Comparison of ENCODE assay signal across 32 mouse cellular contexts in the genomic region with DNA sequence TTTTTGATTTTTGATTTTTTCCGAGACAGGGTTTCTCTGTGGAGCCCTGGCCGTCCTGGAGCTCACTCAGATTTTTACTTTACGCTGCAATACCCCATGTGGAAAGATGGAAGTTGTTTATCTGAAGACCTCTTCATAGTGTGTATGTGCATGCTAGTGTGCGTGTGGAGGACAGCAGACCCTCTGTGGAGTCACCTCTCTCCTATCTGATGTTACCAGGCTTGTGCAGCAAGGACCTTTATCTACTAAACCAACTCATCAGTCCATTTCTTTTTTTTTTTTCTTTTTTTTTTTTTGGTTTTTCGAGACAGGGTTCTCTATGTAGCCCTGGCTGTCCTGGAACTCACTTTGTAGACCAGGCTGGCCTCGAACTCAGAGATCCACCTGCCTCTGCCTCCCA. TPM values are rescaled to one million over a fixed set of nuclear protein-coding genes. Genes with fewer than 3 reads are reported as not detected.
DNase-seq lines count a peak whose midpoint lies in the region; ATAC-seq and TF ChIP-seq lines count a peak whose summit lies in the region.
"Had no signal": no experiment of that assay in that cellular context is flagged by ENCODE, and none has a peak within 500 bp of the region (broad histone marks: within the 10 kb centered on the region; RNA-seq: fewer than 3 reads in every experiment).

No protein-coding gene starts in this region.

- in situ Hi-C loops in CH12.LX (cut with MboI; ENCODE audit: low pct_ligation_motif_present, low pct_unique_long_range_greater_than_20kb, low sequenced_read_pairs) = no loop called here

- H3K9ac ChIP-seq in CH12.LX (ENCODE audit: insufficient read depth, low read depth) (no peak overlapping the region), MEL (ENCODE audit: control insufficient read depth, low read depth, low read length, poor library complexity, severe bottlenecking) (no peak overlapping the region)
- 0 out of 2 replicates have a peak overlapping the region, but pooled peaks have one; percentile 34 for H3K9ac ChIP-seq in liver, embryonic 13.5 days
- H3K9ac ChIP-seq in liver, embryonic 16.5 days (ENCODE audit: low read depth, low read length) = no peak overlapping the region
- H3K9ac ChIP-seq: forebrain, embryonic 13.5 days; heart, embryonic 12.5 days; heart, embryonic 15.5 days; hindbrain, embryonic 13.5 days had no signal

- TF ChIP-seq EP300 in CH12.LX (IDR thresholded peaks at IDR 0.05; ENCODE audit: low read length) (no peak), MEL (IDR thresholded peaks at IDR 0.05; ENCODE audit: low read depth in 1 of 2, low read length in 2 of 2) (peak in 1 of 2 experiments; percentile 10; a peak in 2 of 4 replicates)

- H3K9me3 ChIP-seq in CH12.LX (replicated peaks; ENCODE audit: low read length) = no peaks in the 10 kb centered on the region
- no peaks in the 10 kb centered on the region for H3K9me3 ChIP-seq in MEL (replicated peaks; ENCODE audit: insufficient read depth, low read length)
- H3K9me3 ChIP-seq in liver, embryonic 13.5 days (replicated peaks) = no peaks in the 10 kb centered on the region
- no peaks in the 10 kb centered on the region for H3K9me3 ChIP-seq in liver, embryonic 16.5 days (replicated peaks; ENCODE audit: control insufficient read depth, low read length)
- H3K9me3 ChIP-seq: forebrain, embryonic 10.5 days; forebrain, embryonic 13.5 days; heart, embryonic 12.5 days; heart, embryonic 15.5 days; hindbrain, embryonic 10.5 days; hindbrain, embryonic 13.5 days had no signal

- H3K79me2 ChIP-seq in CH12.LX (replicated peaks; ENCODE audit: control insufficient read depth, extremely low read depth, insufficient read depth, poor library complexity, severe bottlenecking) = peaks cover 12% of the 10 kb centered on the region
- peaks cover 14% of the 10 kb centered on the region for H3K79me2 ChIP-seq in MEL (ENCODE audit: control insufficient read depth, insufficient read depth, low read length, poor library complexity)

- no peak overlapping the region for H3K4me2 ChIP-seq in CH12.LX (ENCODE audit: insufficient read depth, low read depth, poor library complexity, severe bottlenecking)
- no peak overlapping the region for H3K4me2 ChIP-seq in liver, embryonic 13.5 days
- H3K4me2 ChIP-seq in liver, embryonic 16.5 days (ENCODE audit: low read depth, low read length) = no peak overlapping the region
- H3K4me2 ChIP-seq: forebrain, embryonic 13.5 days; heart, embryonic 12.5 days; heart, embryonic 15.5 days; hindbrain, embryonic 13.5 days had no signal

- 35% methylated on average over 6 of the region's 6 CpGs for WGBS in liver, embryonic 13.5 days (ENCODE audit: insufficient replicate concordance)
- 41% methylated on average over 6 of the region's 6 CpGs for WGBS in liver, embryonic 16.5 days (ENCODE audit: insufficient replicate concordance)

- peak; percentile 85 for ATAC-seq in liver, embryonic 13.5 days (ENCODE audit: low read depth)
- peak; percentile 67 for ATAC-seq in liver, embryonic 16.5 days (ENCODE audit: low read depth)
- ATAC-seq: forebrain, embryonic 13.5 days; forebrain, embryonic 16.5 days; hindbrain, embryonic 16.5 days; Patski had no signal

- intact Hi-C loops in gastrocnemius, postnatal 36 days (cut with DNase I) = no loop called here
- intact Hi-C loops in left cerebral cortex, postnatal 25 days (cut with DNase I) = no loop called here

- H3K4me1 ChIP-seq in CH12.LX (ENCODE audit: control insufficient read depth in 1 of 2, insufficient read depth in 2 of 2) (peaks cover 0 to 8% of the 10 kb centered on the region in 2 experiments; a peak in 1 of 4 replicates), MEL (ENCODE audit: control insufficient read depth in 1 of 2, insufficient read depth in 2 of 2, low read length in 2 of 2) (peaks cover 0 to 3% of the 10 kb centered on the region in 2 experiments; a peak in 1 of 4 replicates)
- H3K4me1 ChIP-seq in liver, embryonic 13.5 days (replicated peaks) = peaks cover 60% of the 10 kb centered on the region
- peaks cover 18% of the 10 kb centered on the region for H3K4me1 ChIP-seq in liver, embryonic 16.5 days (ENCODE audit: control insufficient read depth, low read depth, low read length)
- H3K4me1 ChIP-seq: forebrain, embryonic 10.5 days; forebrain, embryonic 13.5 days; heart, embryonic 12.5 days; hindbrain, embryonic 10.5 days; hindbrain, embryonic 13.5 days had no signal

- TF ChIP-seq POLR2A in CH12.LX (IDR thresholded peaks at IDR 0.05; ENCODE audit: low read depth, low read length) = no peak
- no peak for TF ChIP-seq POLR2A in MEL (IDR thresholded peaks at IDR 0.05; ENCODE audit: control insufficient read depth in 1 of 2, insufficient read depth in 1 of 2, low read depth in 1 of 2, low read length in 2 of 2, poor library complexity in 1 of 2)

- no peaks in the 10 kb centered on the region for H3K27me3 ChIP-seq in CH12.LX (replicated peaks)
- no peaks in the 10 kb centered on the region for H3K27me3 ChIP-seq in MEL (ENCODE audit: control insufficient read depth in 1 of 2, insufficient read depth in 2 of 2, low read length in 2 of 2)
- no peaks in the 10 kb centered on the region for H3K27me3 ChIP-seq in liver, embryonic 13.5 days
- H3K27me3 ChIP-seq in liver, embryonic 16.5 days (ENCODE audit: control insufficient read depth, insufficient read depth, low read depth, low read length) = no peaks in the 10 kb centered on the region
- H3K27me3 ChIP-seq: forebrain, embryonic 13.5 days; heart, embryonic 12.5 days; heart, embryonic 15.5 days; hindbrain, embryonic 13.5 days; Patski had no signal

- dilution Hi-C loops in CH12.LX (cut with MboI; ENCODE audit: extremely low pct_ligation_motif_present, extremely low pct_unique_long_range_greater_than_20kb, low sequenced_read_pairs) = no loop called here

- TF ChIP-seq RAD21 in CH12.LX (IDR thresholded peaks at IDR 0.05; ENCODE audit: low read depth, low read length) = no peak
- TF ChIP-seq RAD21 in MEL (IDR thresholded peaks at IDR 0.05; ENCODE audit: low read depth, low read length) = no peak

- no peak for TF ChIP-seq CTCF in CH12.LX (conservative IDR thresholded peaks at IDR 0.05 in 1 of 2, IDR thresholded peaks at IDR 0.05 in 1 of 2; ENCODE audit: low read depth in 2 of 2, low read length in 2 of 2)
- no peak for TF ChIP-seq CTCF in MEL (IDR thresholded peaks at IDR 0.05 in 2 of 3, conservative IDR thresholded peaks at IDR 0.05 in 1 of 3; ENCODE audit: control insufficient read depth in 1 of 3, insufficient read depth in 1 of 3, low read depth in 2 of 3, low read length in 3 of 3, poor library complexity in 1 of 3, severe bottlenecking in 1 of 3)

- no peak overlapping the region for H3K4me3 ChIP-seq in CH12.LX (replicated peaks in 1 of 3; ENCODE audit: low read depth in 2 of 3, low read length in 2 of 3, poor library complexity in 1 of 3)
- H3K4me3 ChIP-seq in MEL (ENCODE audit: control insufficient read depth in 1 of 2, insufficient read depth in 1 of 2, low read depth in 2 of 2, low read length in 2 of 2) = no peak overlapping the region
- H3K4me3 ChIP-seq in liver, embryonic 13.5 days (replicated peaks) = no peak overlapping the region
- H3K4me3 ChIP-seq in liver, embryonic 16.5 days (ENCODE audit: low read depth, low read length) = no peak overlapping the region
- H3K4me3 ChIP-seq: forebrain, embryonic 10.5 days; forebrain, embryonic 13.5 days; heart, embryonic 12.5 days; heart, embryonic 15.5 days; hindbrain, embryonic 10.5 days; hindbrain, embryonic 13.5 days had no signal

- H3K36me3 ChIP-seq in CH12.LX (replicated peaks in 1 of 2; ENCODE audit: control insufficient read depth in 1 of 2, insufficient read depth in 1 of 2, low read length in 1 of 2) (peaks cover 0 to 11% of the 10 kb centered on the region in 2 experiments), MEL (ENCODE audit: control insufficient read depth in 1 of 2, insufficient read depth in 2 of 2, low read length in 2 of 2) (peaks cover 3 to 10% of the 10 kb centered on the region in 2 experiments)
- peaks cover 7% of the 10 kb centered on the region; the same call in 1 of the 2 replicates for H3K36me3 ChIP-seq in liver, embryonic 13.5 days
- no peaks in the 10 kb centered on the region for H3K36me3 ChIP-seq in liver, embryonic 16.5 days (ENCODE audit: control insufficient read depth, insufficient read depth)
- H3K36me3 ChIP-seq: heart, embryonic 15.5 days; hindbrain, embryonic 13.5 days had no signal

- H3K27ac ChIP-seq in CH12.LX (ENCODE audit: insufficient read depth, low read depth) = no peak overlapping the region
- H3K27ac ChIP-seq in MEL (ENCODE audit: control insufficient read depth, low read depth, low read length) = no peak overlapping the region
- H3K27ac ChIP-seq in liver, embryonic 13.5 days = peak overlapping the region; percentile 58
- H3K27ac ChIP-seq in liver, embryonic 16.5 days (ENCODE audit: low read length) = peak overlapping the region; percentile 38; the same call in 1 of the 2 replicates
- H3K27ac ChIP-seq: forebrain, embryonic 10.5 days; forebrain, embryonic 13.5 days; heart, embryonic 15.5 days; hindbrain, embryonic 10.5 days; hindbrain, embryonic 13.5 days had no signal

- DNase-seq in CH12.LX (ENCODE audit: extremely low read depth) (no peak), MEL (ENCODE audit: low read depth, low spot score) (peak; percentile 38)
- DNase-seq in liver, embryonic 13.5 days = peak; percentile 22
- no peak for DNase-seq in gastrocnemius, postnatal 36 days
- no peak for DNase-seq in left cerebral cortex, postnatal 25 days (ENCODE audit: low spot score in 2 of 2)
- DNase-seq in layer of hippocampus, adult 8-10 months (ENCODE audit: low spot score in 2 of 2) = no peak
- no peak for DNase-seq in gastrocnemius, postnatal 4 days (ENCODE audit: low spot score in 2 of 2)
- DNase-seq: adrenal gland, postnatal 10 days; adrenal gland, postnatal 36 days; B cell, adult 2 months; cerebellum, adult 18-20 months; cerebellum, adult 9-10 months; cerebellum, postnatal 14 days; gastrocnemius, postnatal 10 days; heart, adult 18-20 months; heart, postnatal 10 days; heart, postnatal 36 days had no signal

RNA-seq across cellular contexts. Expression of gene Mtmr3, which starts 28.3 kb away (rescaled TPM):
- total RNA-seq in CH12.LX (2012; rRNA removed) = 46.3 and 53.8 TPM in 2 replicates
- 31.7 and 32.6 TPM in 2 replicates for total RNA-seq in CH12.LX (2014; rRNA removed)
- 30.3 and 32.5 TPM in 2 replicates for polyA plus RNA-seq in CH12.LX (2012; ENCODE audit: insufficient read length, low read depth)
- total RNA-seq in MEL (2012; rRNA removed) = 31.9 and 36.5 TPM in 2 replicates
- 10 to 100 TPM in 1 of 2 experiments, not detected in 1; 29.1 TPM for polyA plus RNA-seq in MEL (2012; ENCODE audit: insufficient read depth in 1 of 2, insufficient read length in 2 of 2, low read depth in 1 of 2, low replicate concordance in 2 of 2, missing spikeins in 1 of 2)
- 24.0 and 28.1 TPM in 2 replicates for polyA plus RNA-seq in liver, embryonic 13.5 days (2015; fragmentation: Nextera tagmentation; extraction: Ambion mirVana)
- polyA plus RNA-seq in liver, embryonic 16.5 days (2015; fragmentation: Nextera tagmentation; extraction: Ambion mirVana) = 32.8 and 36.5 TPM in 2 replicates
- total RNA-seq in gastrocnemius, postnatal 36 days (2021) = 10 to 100 TPM; 42.5 to 43.2 TPM
- total RNA-seq in left cerebral cortex, postnatal 25 days (2021) = 10 to 100 TPM; 66.0 to 68.7 TPM
- total RNA-seq in layer of hippocampus, adult 8-10 months (2022) = 10 to 100 TPM; 68.7 to 78.6 (median 73.5) TPM
- total RNA-seq in gastrocnemius, postnatal 4 days (2021) = 10 to 100 TPM; 62.9 to 68.7 TPM

RNA-seq across cellular contexts. Expression of gene Gm11032, which starts 53.5 kb away (rescaled TPM):
- total RNA-seq in CH12.LX (2012; rRNA removed) (not detected in 2 replicates), CH12.LX (2014; rRNA removed) (not detected in 2 replicates), MEL (2012; rRNA removed) (not detected in 2 replicates)
- polyA plus RNA-seq in CH12.LX (2012; ENCODE audit: insufficient read length, low read depth) (not detected in 2 replicates), MEL (2012; ENCODE audit: insufficient read depth in 1 of 2, insufficient read length in 2 of 2, low read depth in 1 of 2, low replicate concordance in 2 of 2, missing spikeins in 1 of 2) (not detected)
- not detected in 2 replicates for polyA plus RNA-seq in liver, embryonic 13.5 days (2015; fragmentation: Nextera tagmentation; extraction: Ambion mirVana)
- not detected in 2 replicates for polyA plus RNA-seq in liver, embryonic 16.5 days (2015; fragmentation: Nextera tagmentation; extraction: Ambion mirVana)
- total RNA-seq in gastrocnemius, postnatal 36 days (2021) = not detected
- not detected for total RNA-seq in left cerebral cortex, postnatal 25 days (2021)
- not detected for total RNA-seq in layer of hippocampus, adult 8-10 months (2022)
- total RNA-seq in gastrocnemius, postnatal 4 days (2021) = not detected
- total RNA-seq: adrenal gland, adult 18-20 months; adrenal gland, postnatal 10 days; adrenal gland, postnatal 36 days; gastrocnemius, adult 18-20 months; gastrocnemius, postnatal 10 days; heart, adult 18-20 months; heart, postnatal 10 days; heart, postnatal 36 days had no signal
- polyA plus RNA-seq: embryonic facial prominence, embryonic 11.5 days; embryonic facial prominence, embryonic 14.5 days; forebrain, embryonic 10.5 days; forebrain, embryonic 13.5 days; forebrain, embryonic 16.5 days; gonadal fat pad, adult 2 months; heart, embryonic 12.5 days; heart, embryonic 15.5 days; hindbrain, embryonic 10.5 days; hindbrain, embryonic 13.5 days; hindbrain, embryonic 16.5 days; Patski had no signal

Comparison
In these comparisons a context has a peak if more than half of its experiments do, and no peak if none do; other contexts are left out.
1. DNase-seq: peak in MEL (single experiment) and liver, embryonic 13.5 days (single experiment); none in CH12.LX (single experiment), gastrocnemius, postnatal 36 days (0 of 2), left cerebral cortex, postnatal 25 days (0 of 2), layer of hippocampus, adult 8-10 months (0 of 2) and gastrocnemius, postnatal 4 days (0 of 2).
2. H3K27ac ChIP-seq: peak in liver, embryonic 13.5 days (single experiment) and liver, embryonic 16.5 days (single experiment); none in CH12.LX (single experiment) and MEL (single experiment).
3. Of the 35 proteins assayed by ChIP-seq in both MEL and CH12.LX: peak only in MEL: none; only in CH12.LX: none; in both: ZNF384; in neither: 33; mixed calls (peak in some experiments, not most) for 1.